Mouse (Mus musculus): ENCODE measurements at regions not wholly inside any gene's neighbourhood (a gene's known extent, or its start where the extent isn't known, plus 50 kb on each side); places are given as distances from the start of the nearest gene placed in this dataset.

DNA sequence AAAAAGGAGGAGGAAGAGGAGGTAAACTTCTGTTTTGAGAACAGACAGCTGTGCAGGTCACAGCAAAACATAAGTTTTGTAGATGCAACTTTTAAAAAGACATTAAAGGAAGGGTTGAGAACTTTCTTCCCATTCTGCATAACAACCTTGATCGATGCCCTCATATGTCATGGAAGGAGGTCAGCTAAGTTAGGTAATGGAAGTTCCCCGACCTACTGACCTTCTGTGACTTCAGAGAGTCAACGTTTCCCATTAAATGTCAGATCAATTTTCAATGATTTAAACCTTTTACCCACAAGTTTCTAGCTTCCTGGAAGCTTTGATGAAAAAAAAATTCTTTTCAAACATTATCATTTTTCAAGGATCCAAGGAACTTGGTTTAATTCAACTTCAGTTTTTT lies 153.2 kb downstream of the Nrip1 start:
- H3K27ac ChIP-seq (ENCODE audit: insufficient read depth, low read length), result no peak overlapping the region
- peaks cover 2% of the 10 kb centered on the region; the same call in 1 of the 2 replicates for H3K4me1 ChIP-seq (ENCODE audit: control insufficient read depth, insufficient read depth, low read length)
- no peak overlapping the region for H3K4me3 ChIP-seq (ENCODE audit: insufficient read depth, low read length)
- TF ChIP-seq POLR2A (IDR thresholded peaks at IDR 0.05; ENCODE audit: extremely low read depth, insufficient read depth, low read length) (no peak), CTCF (IDR thresholded peaks at IDR 0.05; ENCODE audit: extremely low read depth, insufficient read depth, low read length) (no peak)

DNA sequence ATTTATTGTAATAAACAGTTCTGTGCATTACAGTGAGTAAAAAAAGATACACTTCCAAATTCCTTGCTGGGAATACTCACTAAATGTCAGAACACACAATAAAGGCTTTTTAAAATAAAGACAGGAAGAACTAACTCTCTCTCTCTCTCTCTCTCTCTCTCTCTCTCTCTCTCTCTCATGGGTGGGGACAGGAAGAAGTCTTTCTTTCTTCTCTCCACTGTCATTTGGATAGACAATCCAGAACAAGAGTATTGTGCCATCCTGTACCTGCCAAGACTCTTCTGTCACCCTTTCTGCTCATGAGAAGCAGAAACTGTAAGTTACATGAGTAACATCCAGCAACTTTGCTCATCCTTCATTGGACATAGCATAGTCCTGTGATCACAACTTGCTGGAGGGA lies 154.4 kb downstream of the Nrip1 start:
- Histone ChIP-seq H3K4me1 (ENCODE audit: control insufficient read depth, insufficient read depth, low read length) (peaks cover 2% of the 10 kb centered on the region; the same call in 1 of the 2 replicates), H3K4me3 (ENCODE audit: insufficient read depth, low read length) (no peak overlapping the region), H3K27ac (ENCODE audit: insufficient read depth, low read length) (no peak overlapping the region)
- TF ChIP-seq POLR2A (IDR thresholded peaks at IDR 0.05; ENCODE audit: extremely low read depth, insufficient read depth, low read length) (no peak), CTCF (IDR thresholded peaks at IDR 0.05; ENCODE audit: extremely low read depth, insufficient read depth, low read length) (no peak)

DNA sequence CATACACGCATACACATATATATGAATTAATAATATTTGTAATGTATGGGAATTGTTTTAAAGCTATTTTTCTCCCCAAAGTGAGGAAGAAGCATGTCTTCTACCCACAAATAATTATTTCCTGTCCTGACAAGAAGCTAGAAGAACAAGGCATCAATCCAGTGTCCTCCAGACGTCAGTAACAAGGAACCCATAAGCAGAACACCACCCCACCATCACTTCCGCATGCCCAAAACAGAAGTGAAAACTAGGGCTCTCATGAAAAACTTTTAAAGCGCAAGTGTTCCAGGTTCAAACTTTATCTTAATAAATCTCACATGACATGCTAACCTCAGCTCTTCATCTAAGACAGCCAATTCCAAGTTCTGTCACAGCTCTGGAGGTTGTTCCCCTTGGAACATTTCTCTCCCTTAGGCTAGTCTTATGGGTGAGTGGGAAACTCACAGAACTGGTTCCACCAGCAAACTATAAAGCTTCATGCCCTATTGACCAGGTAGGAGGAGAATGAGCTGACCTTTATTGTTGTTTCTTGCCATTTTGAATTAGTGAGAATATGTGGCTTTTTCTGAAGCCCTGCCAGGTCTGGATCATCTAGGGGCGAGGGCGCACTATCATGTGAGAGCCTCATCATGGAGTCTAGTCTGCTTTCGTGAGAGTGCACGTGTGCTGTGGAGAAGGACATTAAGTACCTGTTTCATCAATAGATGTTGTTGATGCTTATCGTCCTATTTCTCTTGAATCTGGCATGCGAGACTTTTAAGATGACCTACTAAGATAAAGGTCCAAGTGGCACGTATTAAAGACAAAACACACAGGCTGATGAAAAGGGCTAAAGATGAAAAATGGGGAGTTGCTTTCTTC lies 155.1 kb downstream of the Nrip1 start:
- no peak for TF ChIP-seq CTCF (IDR thresholded peaks at IDR 0.05; ENCODE audit: extremely low read depth, insufficient read depth, low read length)
- TF ChIP-seq POLR2A (IDR thresholded peaks at IDR 0.05; ENCODE audit: extremely low read depth, insufficient read depth, low read length), result no peak
- H3K4me1 ChIP-seq (ENCODE audit: control insufficient read depth, insufficient read depth, low read length), result peaks cover 2% of the 10 kb centered on the region; the same call in 1 of the 2 replicates
- H3K27ac ChIP-seq (ENCODE audit: insufficient read depth, low read length), result no peak overlapping the region
- no peak overlapping the region for H3K4me3 ChIP-seq (ENCODE audit: insufficient read depth, low read length)

DNA sequence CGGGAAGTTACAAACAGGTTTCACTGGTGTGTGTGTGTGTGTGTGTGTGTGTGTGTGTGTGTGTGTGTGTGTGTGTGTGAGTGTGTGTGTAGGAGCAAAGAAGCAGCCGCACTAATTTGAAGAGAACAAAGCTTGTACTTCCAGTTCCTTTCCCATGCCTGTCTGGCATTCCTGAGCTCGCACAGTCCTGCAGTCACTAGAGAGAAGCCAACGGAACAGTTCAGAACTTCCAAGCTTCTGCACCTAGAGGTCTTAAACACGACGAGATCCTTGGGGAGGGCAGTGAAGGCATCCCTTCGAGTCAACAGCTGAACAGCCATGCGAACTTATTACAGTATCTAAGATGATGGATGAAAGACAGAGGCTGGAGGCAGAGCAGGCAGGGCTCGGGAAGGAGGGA lies 157.4 kb downstream of the Nrip1 start:
- Histone ChIP-seq H3K4me1 (ENCODE audit: control insufficient read depth, insufficient read depth, low read length) (peaks cover 2% of the 10 kb centered on the region; the same call in 1 of the 2 replicates), H3K4me3 (ENCODE audit: insufficient read depth, low read length) (no peak overlapping the region)
- no peak for TF ChIP-seq CTCF (IDR thresholded peaks at IDR 0.05; ENCODE audit: extremely low read depth, insufficient read depth, low read length)
- no peak for TF ChIP-seq POLR2A (IDR thresholded peaks at IDR 0.05; ENCODE audit: extremely low read depth, insufficient read depth, low read length)

DNA sequence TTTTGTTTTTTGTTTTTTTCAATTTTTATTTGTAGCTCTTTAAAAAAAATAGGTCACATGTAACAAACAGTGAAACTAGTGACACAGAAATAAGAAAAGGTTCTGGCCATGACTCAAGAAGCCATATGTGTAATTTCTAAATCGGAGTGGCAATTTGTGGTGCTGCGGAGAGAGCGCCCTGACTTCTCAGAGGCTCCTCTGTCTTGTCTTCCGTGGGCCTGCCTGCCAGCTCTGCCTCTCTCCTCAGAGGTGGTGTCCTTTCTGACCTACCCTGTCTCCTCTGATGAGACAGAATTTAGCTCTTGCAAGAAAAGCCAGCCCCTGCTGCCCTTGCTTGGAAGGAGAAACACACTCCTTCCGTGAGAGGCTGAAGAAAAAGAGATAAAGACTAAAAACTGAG lies 158.1 kb downstream of the Nrip1 start:
- TF ChIP-seq POLR2A (IDR thresholded peaks at IDR 0.05; ENCODE audit: extremely low read depth, insufficient read depth, low read length) (no peak), CTCF (IDR thresholded peaks at IDR 0.05; ENCODE audit: extremely low read depth, insufficient read depth, low read length) (no peak)
- peaks cover 2% of the 10 kb centered on the region; the same call in 1 of the 2 replicates for H3K4me1 ChIP-seq (ENCODE audit: control insufficient read depth, insufficient read depth, low read length)
- no peak overlapping the region for H3K27ac ChIP-seq (ENCODE audit: insufficient read depth, low read length)
- no peak overlapping the region for H3K4me3 ChIP-seq (ENCODE audit: insufficient read depth, low read length)

More for the DNA sequence above, 157.4 kb downstream of the Nrip1 start:
- no peak overlapping the region for H3K27ac ChIP-seq (ENCODE audit: insufficient read depth, low read length)

DNA sequence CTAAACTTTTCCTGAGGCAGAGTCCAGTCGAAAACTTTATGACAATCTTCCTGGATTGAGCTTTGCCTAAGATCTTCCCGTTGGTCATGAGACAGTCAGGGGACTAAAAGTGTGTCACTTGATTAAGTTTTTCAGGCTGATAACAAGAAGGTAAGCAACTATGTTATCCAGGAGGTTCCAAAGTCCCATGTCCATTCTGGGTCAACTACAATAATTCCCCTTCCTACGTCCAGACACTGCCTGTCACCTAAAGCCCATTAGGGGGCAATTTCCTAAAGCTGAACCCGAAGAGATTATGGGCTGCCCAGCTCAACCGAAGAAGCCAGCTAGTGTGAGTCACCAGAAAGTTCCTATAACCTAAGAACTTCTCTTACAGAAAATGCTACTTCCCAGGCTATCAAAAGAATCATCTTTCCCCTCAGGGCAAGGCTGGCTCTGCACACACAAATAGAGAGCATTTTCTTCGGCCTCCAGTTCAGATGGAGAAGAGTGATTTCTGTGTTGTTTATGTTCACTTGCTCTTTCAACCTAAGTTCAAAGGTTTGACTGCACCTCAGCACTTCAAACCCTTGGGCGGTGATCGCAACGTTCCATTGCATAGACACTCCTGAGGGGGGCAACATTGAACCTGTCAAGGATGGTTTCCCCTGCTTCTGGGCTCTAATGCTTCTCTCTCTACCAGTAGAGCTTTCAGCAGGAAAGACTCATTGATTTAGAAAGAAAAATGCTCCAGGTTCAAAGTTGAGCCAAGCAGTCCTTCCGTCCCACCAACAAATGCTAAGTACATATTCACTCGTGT lies 171.7 kb downstream of the Nrip1 start:
- peak; percentile 64 for TF ChIP-seq CTCF (IDR thresholded peaks at IDR 0.05; ENCODE audit: extremely low read depth, insufficient read depth, low read length)
- TF ChIP-seq POLR2A (IDR thresholded peaks at IDR 0.05; ENCODE audit: extremely low read depth, insufficient read depth, low read length), result no peak
- Histone ChIP-seq H3K4me1 (ENCODE audit: control insufficient read depth, insufficient read depth, low read length) (no peaks in the 10 kb centered on the region), H3K27ac (ENCODE audit: insufficient read depth, low read length) (no peak overlapping the region), H3K4me3 (ENCODE audit: insufficient read depth, low read length) (no peak overlapping the region)

DNA sequence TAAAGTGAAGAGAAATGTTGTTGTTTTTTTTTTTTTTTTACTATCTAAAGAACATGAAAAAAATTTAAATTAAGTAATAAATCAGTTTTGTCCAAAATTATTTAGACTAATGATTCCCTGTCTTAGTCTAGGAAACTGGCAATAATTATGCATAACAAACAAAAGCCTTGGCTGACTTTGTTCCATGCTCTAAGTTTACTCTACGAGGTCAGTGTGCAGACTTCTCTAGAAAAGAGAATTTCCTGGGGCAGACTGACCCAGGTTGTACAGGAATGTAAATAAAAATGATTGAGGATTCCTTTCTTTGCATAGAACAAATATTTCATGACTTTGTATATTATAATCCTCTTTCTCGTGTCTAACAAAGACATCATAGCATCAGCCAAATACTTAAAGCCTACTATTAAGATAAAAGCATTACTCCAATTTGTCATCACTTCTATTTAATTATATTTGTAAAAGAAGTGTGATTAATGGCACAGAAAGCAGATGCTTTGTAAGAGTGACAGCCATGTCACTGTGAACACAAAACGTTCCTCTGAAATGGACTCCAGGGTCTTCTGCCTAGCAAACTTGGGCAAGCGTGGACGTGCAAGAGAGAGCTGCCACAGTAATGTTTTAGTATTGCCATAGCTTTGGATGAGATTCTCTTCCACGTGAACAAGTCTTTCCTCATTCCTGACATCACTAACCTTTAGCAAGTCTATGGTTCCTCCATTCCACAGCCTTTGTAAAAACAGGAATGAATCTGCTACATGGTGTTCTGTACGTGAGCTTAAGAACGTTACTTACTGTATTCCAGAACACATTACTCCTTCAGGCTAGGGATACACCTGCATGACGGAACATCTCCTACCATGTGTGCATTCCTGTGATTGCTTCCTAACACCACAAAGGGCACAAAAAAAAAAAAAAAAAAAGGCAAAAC lies 172.6 kb downstream of the Nrip1 start:
- Histone ChIP-seq H3K27ac (ENCODE audit: insufficient read depth, low read length) (no peak overlapping the region), H3K4me1 (ENCODE audit: control insufficient read depth, insufficient read depth, low read length) (no peaks in the 10 kb centered on the region), H3K4me3 (ENCODE audit: insufficient read depth, low read length) (no peak overlapping the region)
- TF ChIP-seq CTCF (IDR thresholded peaks at IDR 0.05; ENCODE audit: extremely low read depth, insufficient read depth, low read length), result no peak
- no peak for TF ChIP-seq POLR2A (IDR thresholded peaks at IDR 0.05; ENCODE audit: extremely low read depth, insufficient read depth, low read length)

DNA sequence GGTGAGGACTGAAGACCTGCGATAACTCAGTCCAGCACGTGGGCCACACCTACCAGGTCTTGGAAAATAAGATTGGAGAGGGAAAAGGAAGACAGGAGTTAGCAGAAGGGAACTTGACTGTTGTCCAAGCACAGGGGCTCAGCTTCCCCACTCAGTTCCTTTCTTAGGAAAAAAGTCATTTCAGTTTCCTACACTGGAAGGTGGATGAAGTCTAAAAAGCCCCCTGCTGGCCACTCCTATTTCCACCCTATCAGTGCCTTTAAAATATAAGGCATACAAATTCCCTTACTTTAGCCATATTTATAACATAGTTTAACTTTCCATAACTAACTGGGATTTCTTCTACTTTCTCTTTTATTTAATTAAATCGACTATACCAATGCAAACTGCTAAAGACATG lies 173.4 kb downstream of the Nrip1 start:
- TF ChIP-seq CTCF (IDR thresholded peaks at IDR 0.05; ENCODE audit: extremely low read depth, insufficient read depth, low read length), result no peak
- TF ChIP-seq POLR2A (IDR thresholded peaks at IDR 0.05; ENCODE audit: extremely low read depth, insufficient read depth, low read length), result no peak
- no peaks in the 10 kb centered on the region for H3K4me1 ChIP-seq (ENCODE audit: control insufficient read depth, insufficient read depth, low read length)
- H3K27ac ChIP-seq (ENCODE audit: insufficient read depth, low read length), result no peak overlapping the region
- H3K4me3 ChIP-seq (ENCODE audit: insufficient read depth, low read length), result no peak overlapping the region

DNA sequence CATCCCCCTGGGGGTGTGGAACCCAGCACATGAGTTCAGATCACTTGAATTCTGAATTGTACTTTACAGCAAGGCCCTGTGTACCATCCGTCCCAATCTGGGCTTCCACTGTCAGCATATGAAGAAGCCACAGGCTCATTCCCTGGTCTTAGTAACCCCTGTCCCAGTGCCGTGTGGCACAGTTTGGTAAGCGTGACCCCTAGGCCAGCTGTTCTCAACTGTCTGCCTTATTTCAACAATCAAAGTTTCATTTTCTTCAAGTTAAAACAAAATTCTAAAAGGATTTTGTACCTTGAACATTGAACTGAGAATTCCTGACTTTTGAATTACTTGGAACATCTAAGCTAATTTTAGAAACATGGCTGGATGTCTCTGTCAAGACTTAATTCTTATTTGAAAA lies 174.6 kb downstream of the Nrip1 start:
- H3K27ac ChIP-seq (ENCODE audit: insufficient read depth, low read length), result no peak overlapping the region
- TF ChIP-seq CTCF (IDR thresholded peaks at IDR 0.05; ENCODE audit: extremely low read depth, insufficient read depth, low read length) (no peak), POLR2A (IDR thresholded peaks at IDR 0.05; ENCODE audit: extremely low read depth, insufficient read depth, low read length) (no peak)
- no peak overlapping the region for H3K4me3 ChIP-seq (ENCODE audit: insufficient read depth, low read length)
- H3K4me1 ChIP-seq (ENCODE audit: control insufficient read depth, insufficient read depth, low read length), result no peaks in the 10 kb centered on the region

All from cortical plate, adult 2 months (tissue).